ENCODE assay signal across 15 mouse cellular contexts in genomic region chr7:47098044-47098443, GRCm38 (mm10). TPM values are rescaled to one million over a fixed set of nuclear protein-coding genes. Genes with fewer than 3 reads are reported as not detected.
DNase-seq lines count a peak whose midpoint lies in the region; ATAC-seq and TF ChIP-seq lines count a peak whose summit lies in the region.
"Had no signal": no experiment of that assay in that cellular context is flagged by ENCODE, and none has a peak within 500 bp of the region (broad histone marks: within the 10 kb centered on the region; RNA-seq: fewer than 3 reads in every experiment).

No protein-coding gene starts in this region.

- no peak for TF ChIP-seq POLR2A in olfactory bulb, adult 2 months (IDR thresholded peaks at IDR 0.05; ENCODE audit: insufficient read depth, low read depth, low read length)

- peak; percentile 59; the same call in 1 of the 2 replicates for TF ChIP-seq CTCF in olfactory bulb, adult 2 months (IDR thresholded peaks at IDR 0.05; ENCODE audit: insufficient read depth, low read depth, low read length)

- H3K4me3 ChIP-seq in olfactory bulb, adult 2 months (ENCODE audit: insufficient read depth, low read depth, low read length): no peak overlapping the region
- H3K4me3 ChIP-seq: embryonic facial prominence, embryonic 12.5 days had no signal

- WGBS in olfactory bulb, adult 2 months: 54% methylated on average over 7 of the region's 7 CpGs

- H3K4me1 ChIP-seq in olfactory bulb, adult 2 months (ENCODE audit: control insufficient read depth, insufficient read depth, low read length): peaks cover 20% of the 10 kb centered on the region
- H3K4me1 ChIP-seq: embryonic facial prominence, embryonic 12.5 days had no signal

- H3K27ac ChIP-seq in olfactory bulb, adult 2 months (ENCODE audit: insufficient read depth, low read depth, low read length): no peak overlapping the region
- H3K27ac ChIP-seq: embryonic facial prominence, embryonic 12.5 days; macrophage had no signal

- peak; percentile 54 to 59 for DNase-seq in left cerebral cortex, adult 9 months (ENCODE audit: low spot score in 2 of 2)
- no peak for DNase-seq in left cerebral cortex, adult 11 months (ENCODE audit: low spot score)
- DNase-seq in Muller cell, postnatal 12 days (ENCODE audit: inconsistent ontology term): peak; percentile 12
- DNase-seq in adrenal gland, postnatal 36 days: no peak
- no peak for DNase-seq in cerebellum, postnatal 14 days
- DNase-seq in heart, adult 11 months: no peak
- DNase-seq: adrenal gland, adult 2 months; cerebellum, adult 11 months; kidney, postnatal 10 days; liver had no signal

- ATAC-seq in common myeloid progenitor, adult 5-6 weeks (replicated peaks; ENCODE audit: low read depth, poor library complexity, severe bottlenecking): peak; percentile 53; the same call in 1 of the 2 replicates
- ATAC-seq: hindbrain, embryonic 16.5 days had no signal

RNA-seq across cellular contexts. Expression of gene Ptpn5, which starts 35.4 kb away (rescaled TPM):
- total RNA-seq in common myeloid progenitor, adult 5-6 weeks (2017): not detected in 2 replicates
- polyA plus RNA-seq in olfactory bulb, adult 2 months (2012; ENCODE audit: insufficient read depth, insufficient read length, low replicate concordance, missing spikeins): not detected in 2 replicates
- 1 to 10 TPM in 1 of 2 experiments, under 1 TPM in 1; 0.53 to 1.1 TPM for total RNA-seq in adrenal gland, postnatal 36 days (2021)
- polyA plus RNA-seq: macrophage had no signal

RNA-seq across cellular contexts. Expression of gene Tmem86a, which starts 47.6 kb away (rescaled TPM):
- 0.63 and 2.5 TPM in 2 replicates for total RNA-seq in common myeloid progenitor, adult 5-6 weeks (2017)
- not detected in 2 replicates for polyA plus RNA-seq in olfactory bulb, adult 2 months (2012; ENCODE audit: insufficient read depth, insufficient read length, low replicate concordance, missing spikeins)
- total RNA-seq in adrenal gland, postnatal 36 days (2021): 10 to 100 TPM; 21.8 to 38.1 TPM

Comparison
In these comparisons a context has a peak if more than half of its experiments do, and no peak if none do; other contexts are left out.
1. DNase-seq: peak in left cerebral cortex, adult 9 months (2 of 2) and Muller cell, postnatal 12 days (single experiment); none in left cerebral cortex, adult 11 months (single experiment), adrenal gland, postnatal 36 days (0 of 2), cerebellum, postnatal 14 days (0 of 2) and heart, adult 11 months (single experiment).